Mouse (Mus musculus): ENCODE measurements at regions not wholly inside any gene's neighbourhood (a gene's known extent, or its start where the extent isn't known, plus 50 kb on each side); places are given as distances from the start of the nearest gene placed in this dataset.

- TF ChIP-seq CTCF (IDR thresholded peaks at IDR 0.05; ENCODE audit: extremely low read depth, insufficient read depth, insufficient read length, insufficient replicate concordance) (no peak), POLR2A (IDR thresholded peaks at IDR 0.05; ENCODE audit: low read depth, low read length) (no peak)
Measured at GRCm38 (mm10) chr12:27171595-27171994, 170.8 kb downstream of the Sox11 start.
